Mouse (Mus musculus) thymus, adult 2 months (tissue): ENCODE measurements around the gene Rab4b. TPM values are rescaled to one million over a fixed set of nuclear protein-coding genes. Genes with fewer than 3 reads are reported as not detected.

Source experiments
- DNase-seq: peaks from one replicate; pipeline ENCODE4 v3.0.0; 2021
- H3K27ac ChIP-seq: fragments of 200-500 bp; 2 replicates; pipeline ENCODE4 v1.5.1; 2012; ENCODE audit warnings: low read length, control low read depth; ENCODE audit not compliant: control insufficient read depth, insufficient read depth
- H3K27me3 ChIP-seq: fragments of 200-500 bp; 2 replicates; pipeline ENCODE4 v1.6.1; 2012; ENCODE audit warnings: mild to moderate bottlenecking, low read length, moderate library complexity, mixed read lengths; ENCODE audit not compliant: control insufficient read depth, insufficient read depth
- H3K36me3 ChIP-seq: fragments of 200-500 bp; 2 replicates; pipeline ENCODE4 v1.6.1; 2012; ENCODE audit warnings: mild to moderate bottlenecking, low read length, moderate library complexity; ENCODE audit not compliant: control insufficient read depth, insufficient read depth
- H3K4me1 ChIP-seq: fragments of 200-500 bp; replicated peaks from 2 replicates; pipeline ENCODE4 v1.6.1; 2012; ENCODE audit warnings: low read length; ENCODE audit not compliant: control insufficient read depth, insufficient read depth
- H3K4me3 ChIP-seq: fragments of 200-500 bp; 2 replicates; pipeline ENCODE4 v1.5.1; 2012; ENCODE audit warnings: mild to moderate bottlenecking, low read length, control low read depth, moderate library complexity; ENCODE audit not compliant: control insufficient read depth, insufficient read depth
- CTCF ChIP-seq: fragments of 200-500 bp; IDR thresholded peaks from 2 replicates; pipeline ENCODE4 v1.5.1; 2012; ENCODE audit warnings: mild to moderate bottlenecking, control low read depth, low read length, moderate library complexity, borderline replicate concordance; ENCODE audit not compliant: control insufficient read depth, poor library complexity, insufficient read depth; ENCODE audit errors: extremely low read depth
- POLR2A ChIP-seq: fragments of 200-500 bp; IDR thresholded peaks from 2 replicates; pipeline ENCODE4 v1.6.1; 2012; ENCODE audit warnings: mild to moderate bottlenecking, low read length, control low read depth, moderate library complexity; ENCODE audit not compliant: control insufficient read depth, poor library complexity, insufficient read depth; ENCODE audit errors: extremely low read depth
- WGBS: fragments of 180-500 bp; shearing (Covaris S2); methylation state at CpG from one replicate; pipeline ENCODE4 v1.1.7; 2018; 5-methylcytosine and 5-hydroxymethylcytosine counted together
- polyA plus RNA-seq: library from polyadenylated mRNA; depleted of rRNA; stranded (reverse); fragments of >200 nt; gene quantifications from 2 replicates; pipeline ENCODE4 v1.2.3, GENCODE M21; 2012

Gene Rab4b
- polyA plus RNA-seq, 1 experiment: 136 TPM

DNA sequence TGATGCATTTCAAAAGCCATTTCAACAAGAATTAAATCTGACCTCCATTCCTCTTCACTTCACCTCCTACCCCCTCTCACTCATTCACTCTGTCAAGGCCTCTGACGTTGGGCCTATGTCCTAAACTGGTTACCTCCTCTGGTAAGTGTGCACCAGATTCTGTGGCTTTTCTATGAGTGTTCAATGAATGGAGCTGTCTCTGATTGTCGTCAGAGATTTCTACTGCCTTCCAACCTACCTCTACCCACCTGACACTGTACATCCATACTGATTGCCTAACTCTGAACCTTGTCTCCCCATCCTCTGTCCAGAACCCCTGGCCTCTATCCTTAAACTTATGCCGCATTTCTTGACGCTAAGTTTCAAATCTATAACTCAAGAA is 763 bp downstream of the Rab4b start:
- H3K4me1 ChIP-seq: no peaks in the 10 kb centered on the region
- TF ChIP-seq POLR2A (no peak), CTCF (no peak)
- H3K27ac ChIP-seq: peak overlapping the region; percentile 69; the same call in 1 of the 2 replicates
- DNase-seq: no peak
- H3K27me3 ChIP-seq: no peaks in the 10 kb centered on the region
- peaks cover 5% of the 10 kb centered on the region for H3K36me3 ChIP-seq
- WGBS: 22% methylated on average over 4 of the region's 4 CpGs
- H3K4me3 ChIP-seq: peak overlapping the region; percentile 91

DNA sequence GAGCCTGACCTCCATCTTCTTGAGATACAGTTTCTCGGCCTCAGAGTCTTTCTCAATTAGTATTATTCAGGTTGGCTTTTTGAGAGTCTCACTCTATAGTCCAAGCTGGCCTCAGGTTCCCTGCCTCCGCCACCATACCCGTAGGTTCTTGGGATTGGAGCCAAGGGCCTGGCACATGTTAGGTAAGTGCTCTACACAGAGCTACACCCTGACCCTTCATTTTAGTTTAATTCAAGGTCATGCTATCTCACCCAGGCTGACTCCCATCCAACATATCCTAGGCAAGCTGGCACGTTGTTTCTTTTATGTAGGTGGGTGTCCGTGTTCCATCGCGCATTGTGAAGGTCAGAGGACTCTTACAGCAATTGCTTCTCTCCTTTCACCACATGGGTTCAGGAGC is 3.8 kb downstream of the Rab4b start:
- Histone ChIP-seq H3K4me3 (no peak overlapping the region), H3K36me3 (peaks cover 13% of the 10 kb centered on the region), H3K27ac (no peak overlapping the region), H3K4me1 (no peaks in the 10 kb centered on the region), H3K27me3 (no peaks in the 10 kb centered on the region)
- no peak for DNase-seq
- TF ChIP-seq POLR2A (no peak), CTCF (no peak)
- WGBS: 98% methylated on average over 7 of the region's 7 CpGs

DNA sequence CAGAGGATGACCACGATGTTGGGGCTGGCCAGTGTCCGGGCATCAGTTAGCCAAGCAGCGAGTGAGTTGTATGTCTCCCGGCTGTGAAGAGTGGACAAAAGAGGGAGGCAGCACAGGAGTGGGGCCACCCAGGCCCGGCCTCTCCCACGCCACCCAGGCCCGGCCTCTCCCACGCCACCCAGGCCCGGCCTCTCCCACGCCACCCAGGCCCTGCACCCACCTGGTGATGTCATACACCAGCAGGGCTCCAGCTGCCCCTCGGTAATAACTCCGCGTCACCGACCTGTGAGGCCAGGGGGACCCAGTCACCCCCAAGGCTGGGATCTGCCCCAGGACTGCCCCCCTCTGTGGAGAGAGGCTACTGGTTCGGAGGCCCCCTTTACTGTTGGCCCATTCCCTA is 4.2 kb downstream of the Rab4b start:
- no peaks in the 10 kb centered on the region for H3K4me1 ChIP-seq
- no peak overlapping the region for H3K27ac ChIP-seq
- H3K4me3 ChIP-seq: no peak overlapping the region
- TF ChIP-seq CTCF (no peak), POLR2A (no peak)
- no peaks in the 10 kb centered on the region for H3K27me3 ChIP-seq
- peaks cover 13% of the 10 kb centered on the region for H3K36me3 ChIP-seq
- whole genome bisulfite sequencing: 97% methylated on average over 15 of the region's 15 CpGs
- no peak for DNase-seq

DNA sequence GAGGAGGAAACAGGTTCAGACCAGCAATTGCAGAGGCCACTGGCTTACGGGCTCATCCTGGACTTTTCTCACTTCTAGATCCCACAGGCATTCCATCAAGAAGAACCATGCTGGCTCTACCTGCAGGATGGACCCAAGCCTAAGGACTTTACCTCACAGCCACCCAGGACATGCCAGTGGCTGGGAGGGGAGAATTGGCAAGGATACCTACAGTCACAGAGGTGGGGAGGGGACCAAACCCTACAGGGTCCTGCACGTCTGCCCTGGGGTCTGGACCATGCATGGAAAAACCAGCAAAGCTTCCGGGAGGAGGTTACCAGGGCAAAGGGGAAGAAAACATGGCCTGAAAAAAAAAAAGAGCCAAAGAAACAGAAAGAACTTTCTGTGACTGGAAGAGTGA is 7.7 kb downstream of the Rab4b start:
- no peak overlapping the region for H3K4me3 ChIP-seq
- 99% methylated on average over 3 of the region's 3 CpGs for WGBS
- TF ChIP-seq POLR2A (no peak), CTCF (no peak)
- no peak for DNase-seq
- no peaks in the 10 kb centered on the region for H3K27me3 ChIP-seq
- H3K27ac ChIP-seq: no peak overlapping the region
- peaks cover 16% of the 10 kb centered on the region for H3K4me1 ChIP-seq
- peaks cover 13% of the 10 kb centered on the region for H3K36me3 ChIP-seq

DNA sequence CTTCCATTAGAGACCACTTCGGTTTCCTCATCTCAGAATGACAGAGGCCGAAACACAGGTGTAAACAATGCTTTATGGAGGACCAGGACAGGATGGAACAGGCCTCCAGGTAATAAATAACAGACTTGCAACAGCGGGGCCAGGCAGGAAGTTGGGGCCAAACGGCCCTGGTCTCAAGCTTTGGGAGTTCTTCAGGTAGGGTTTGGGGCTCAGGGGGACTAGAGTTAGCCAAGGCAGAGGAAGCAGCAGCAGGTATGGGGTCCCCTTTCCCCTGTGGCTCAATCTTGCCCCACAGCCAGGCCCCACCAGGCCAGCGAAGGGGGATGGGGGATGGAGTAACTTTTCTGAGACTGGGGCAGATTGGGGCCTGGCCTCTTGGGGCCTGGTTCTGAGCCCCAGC is 10.3 kb downstream of the Rab4b start:
- peak overlapping the region; percentile 96 for H3K27ac ChIP-seq
- H3K4me1 ChIP-seq: peaks cover 37% of the 10 kb centered on the region
- H3K27me3 ChIP-seq: no peaks in the 10 kb centered on the region
- WGBS: 78% methylated on average over 5 of the region's 5 CpGs
- DNase-seq: no peak
- no peak overlapping the region for H3K4me3 ChIP-seq
- TF ChIP-seq CTCF: no peak
- no peak for TF ChIP-seq POLR2A
- peaks cover 8% of the 10 kb centered on the region for H3K36me3 ChIP-seq

DNA sequence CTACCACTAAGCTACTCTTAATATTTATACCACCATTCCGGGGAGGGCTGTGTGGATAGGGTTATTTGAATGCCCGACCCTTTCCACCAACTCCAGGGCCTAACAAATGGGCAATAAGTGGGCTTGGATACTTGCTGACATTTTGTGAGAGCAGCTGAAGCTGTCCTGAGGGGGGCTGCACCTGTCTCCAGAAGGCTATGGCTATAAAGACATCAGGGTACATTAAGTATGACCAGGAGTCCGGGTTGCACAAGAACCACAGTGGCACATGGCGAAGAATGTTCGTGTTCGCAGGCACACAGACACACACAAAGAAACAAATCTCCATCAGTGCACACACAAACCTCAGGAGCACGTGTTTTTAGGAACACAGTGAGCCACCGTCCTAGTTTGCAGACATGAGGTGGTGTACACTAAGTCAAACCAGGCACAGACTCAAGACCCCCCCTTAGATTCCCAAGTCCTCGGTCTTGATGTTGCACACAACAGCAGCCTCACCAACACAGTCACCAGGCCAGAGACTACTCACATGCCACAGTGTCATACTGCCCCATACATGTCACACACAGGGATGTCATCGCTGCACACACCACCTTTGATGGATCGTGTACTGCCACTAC is 11.1 kb downstream of the Rab4b start:
- Histone ChIP-seq H3K27ac (peak overlapping the region; percentile 96), H3K4me1 (peaks cover 42% of the 10 kb centered on the region), H3K4me3 (peak overlapping the region; percentile 63), H3K36me3 (peaks cover 4% of the 10 kb centered on the region), H3K27me3 (no peaks in the 10 kb centered on the region)
- 53% methylated on average over 11 of the region's 11 CpGs for WGBS
- TF ChIP-seq POLR2A: no peak
- no peak for TF ChIP-seq CTCF
- no peak for DNase-seq

DNA sequence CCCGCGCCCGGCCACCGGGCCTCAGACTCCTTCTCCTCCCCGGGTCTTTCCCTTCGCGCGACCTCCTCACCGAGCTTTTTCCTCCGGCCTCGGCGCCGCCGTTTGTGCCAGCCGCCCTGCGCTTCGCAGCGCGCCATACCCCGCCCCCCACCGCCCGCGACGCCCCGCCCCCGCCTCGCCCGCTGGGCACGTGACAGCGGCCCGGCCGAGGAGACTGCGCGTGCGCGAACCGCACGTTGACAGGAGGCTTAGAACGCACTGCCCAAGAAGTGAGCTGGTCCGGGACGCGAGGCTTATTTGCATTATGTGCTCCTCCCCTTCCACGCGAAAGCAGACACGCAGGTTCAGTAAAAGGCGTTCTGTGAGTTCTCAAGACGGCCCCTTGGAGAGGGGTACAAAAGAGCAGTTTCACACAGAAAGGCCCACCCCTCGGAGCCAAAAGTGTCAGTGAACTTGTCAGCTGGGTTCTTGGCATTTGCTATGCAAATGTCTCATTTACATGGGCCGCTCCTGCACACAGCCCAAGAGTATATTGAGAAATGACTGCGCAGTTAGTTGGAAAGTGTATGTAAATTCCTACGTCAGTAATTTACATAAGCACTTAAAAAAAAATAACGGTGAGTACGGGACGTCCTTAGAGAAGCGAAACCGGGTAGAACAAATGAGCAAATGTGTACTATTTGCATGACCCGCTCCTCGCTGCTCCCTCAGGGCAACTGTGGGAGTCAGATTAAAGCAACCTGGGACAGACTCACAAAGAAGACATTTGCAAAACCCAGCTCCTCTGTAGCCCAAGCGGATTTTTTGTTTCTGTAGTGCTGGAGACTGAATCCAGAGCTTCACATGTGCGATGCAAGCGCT is 11.9 kb downstream of the Rab4b start, which contains the start of gene Egln2:
Gene Egln2, minus strand, starts transcription at position 189 of the 861 bp plus-strand sequence.
- H3K4me1 ChIP-seq: peaks cover 42% of the 10 kb centered on the region
- peak; percentile 92 for DNase-seq
- TF ChIP-seq POLR2A (peak; percentile 30; the same call in 1 of the 2 replicates), CTCF (no peak)
- peak within 1 kb of the TSS; percentile 95 for H3K4me3 ChIP-seq
- peak within 1 kb of the TSS; percentile 96 for H3K27ac ChIP-seq
- WGBS: under 1% methylated on average over 58 of the region's 61 CpGs
- no peaks in the 10 kb centered on the region for H3K27me3 ChIP-seq
- no peaks in the 10 kb centered on the region; the same call in 1 of the 2 replicates for H3K36me3 ChIP-seq
